Mouse (Mus musculus) liver, embryonic 16.5 days (tissue): ENCODE results near the gene Sec31a. TPM values are rescaled to one million over a fixed set of nuclear protein-coding genes. Genes with fewer than 3 reads are reported as not detected.
"Not testable (repeated sequence)": the region's sequence is repeated elsewhere in the genome, so short reads cannot be mapped to it uniquely, and the experiment has no call there.

ENCODE experiments used
- ATAC-seq: fragments of 200-750 bp; cut with Nextera tagmentation; 2 replicates; pipeline ENCODE4 v1.8.0; 2017; ENCODE audit warnings: low read depth, mild to moderate bottlenecking, moderate number of reproducible peaks, moderate library complexity
- H3K27ac ChIP-seq: fragments of 300-500 bp; sonication (generic); 2 replicates; pipeline ENCODE4 v1.5.1; 2014; ENCODE audit warnings: mild to moderate bottlenecking, low read length
- H3K27me3 ChIP-seq: fragments of 300-500 bp; sonication (generic); 2 replicates; pipeline ENCODE4 v1.6.1; 2014; ENCODE audit warnings: low read depth, low read length, mixed read lengths; ENCODE audit not compliant: control insufficient read depth, insufficient read depth
- H3K36me3 ChIP-seq: fragments of 300-500 bp; sonication (generic); 2 replicates; pipeline ENCODE4 v1.6.1; 2014; ENCODE audit warnings: mild to moderate bottlenecking; ENCODE audit not compliant: control insufficient read depth, insufficient read depth
- H3K4me1 ChIP-seq: fragments of 300-500 bp; sonication (generic); 2 replicates; pipeline ENCODE4 v1.6.1; 2014; ENCODE audit warnings: low read depth, low read length, mixed read lengths; ENCODE audit not compliant: control insufficient read depth
- H3K4me2 ChIP-seq: fragments of 300-500 bp; sonication (generic); 2 replicates; pipeline ENCODE4 v1.6.1; 2014; ENCODE audit warnings: low read depth, low read length, mixed read lengths
- H3K4me3 ChIP-seq: fragments of 300-500 bp; sonication (generic); 2 replicates; pipeline ENCODE4 v1.5.1; 2014; ENCODE audit warnings: low read depth, mild to moderate bottlenecking, low read length
- H3K9ac ChIP-seq: fragments of 300-500 bp; sonication (generic); 2 replicates; pipeline ENCODE4 v1.6.1; 2014; ENCODE audit warnings: low read depth, low read length
- H3K9me3 ChIP-seq: fragments of 300-500 bp; sonication (generic); replicated peaks from 2 replicates; pipeline ENCODE4 v1.6.1; 2016; ENCODE audit warnings: low read length; ENCODE audit not compliant: control insufficient read depth
- WGBS: fragments of 180-500 bp; shearing (Covaris S2); extraction: QIAGEN DNeasy Blood & Tissue Kit; methylation state at CpG from one replicate; pipeline ENCODE4 v1.1.7; 2014; ENCODE audit not compliant: insufficient replicate concordance; 5-methylcytosine and 5-hydroxymethylcytosine counted together
- polyA plus RNA-seq: library from polyadenylated mRNA; unstranded; fragments of >200 nt; fragmentation: Nextera tagmentation; extraction: Ambion mirVana; gene quantifications from 2 replicates; pipeline ENCODE4 v1.2.1, GENCODE M21; 2015

Sec31a gene
- polyA plus RNA-seq, 1 experiment from 2014 or later: 67.4 TPM

GRCm38 (mm10) chr5:100430076-100430390, 14.0 kb upstream of the Sec31a start:
- peak overlapping the region; percentile 90 for H3K4me3 ChIP-seq
- WGBS: 2% methylated on average over 11 of the region's 11 CpGs
- ATAC-seq: no peak
- no peaks in the 10 kb centered on the region for H3K27me3 ChIP-seq
- H3K36me3 ChIP-seq: peaks cover 18% of the 10 kb centered on the region
- peak overlapping the region; percentile 87 for H3K27ac ChIP-seq
- H3K9ac ChIP-seq: peak overlapping the region; percentile 82
- peaks cover 35% of the 10 kb centered on the region for H3K4me1 ChIP-seq
- H3K4me2 ChIP-seq: peak overlapping the region; percentile 99
- no peaks in the 10 kb centered on the region for H3K9me3 ChIP-seq

- H3K4me2 ChIP-seq: peak overlapping the region; percentile 99
Measured at GRCm38 (mm10) chr5:100429344-100430075, 13.5 kb upstream of the Sec31a start.

GRCm38 (mm10) chr5:100428734-100429343, 12.8 kb upstream of the Sec31a start:
- Histone ChIP-seq H3K27ac (peak overlapping the region; percentile 66), H3K36me3 (peaks cover 18% of the 10 kb centered on the region), H3K27me3 (no peaks in the 10 kb centered on the region), H3K4me1 (peaks cover 42% of the 10 kb centered on the region), H3K4me2 (peak overlapping the region; percentile 99), H3K4me3 (peak overlapping the region; percentile 90), H3K9me3 (no peaks in the 10 kb centered on the region), H3K9ac (peak overlapping the region; percentile 76)
- peak; percentile 35 for ATAC-seq
- WGBS: under 1% methylated on average over 20 of the region's 20 CpGs

More at GRCm38 (mm10) chr5:100429344-100430075, 13.5 kb upstream of the Sec31a start:
- Histone ChIP-seq H3K27me3 (no peaks in the 10 kb centered on the region), H3K36me3 (peaks cover 18% of the 10 kb centered on the region), H3K9ac (peak overlapping the region; percentile 82), H3K4me3 (peak overlapping the region; percentile 90), H3K27ac (peak overlapping the region; percentile 87), H3K9me3 (no peaks in the 10 kb centered on the region), H3K4me1 (peaks cover 39% of the 10 kb centered on the region)
- WGBS: under 1% methylated on average over 53 of the region's 53 CpGs
- peak; percentile 99 for ATAC-seq

DNA sequence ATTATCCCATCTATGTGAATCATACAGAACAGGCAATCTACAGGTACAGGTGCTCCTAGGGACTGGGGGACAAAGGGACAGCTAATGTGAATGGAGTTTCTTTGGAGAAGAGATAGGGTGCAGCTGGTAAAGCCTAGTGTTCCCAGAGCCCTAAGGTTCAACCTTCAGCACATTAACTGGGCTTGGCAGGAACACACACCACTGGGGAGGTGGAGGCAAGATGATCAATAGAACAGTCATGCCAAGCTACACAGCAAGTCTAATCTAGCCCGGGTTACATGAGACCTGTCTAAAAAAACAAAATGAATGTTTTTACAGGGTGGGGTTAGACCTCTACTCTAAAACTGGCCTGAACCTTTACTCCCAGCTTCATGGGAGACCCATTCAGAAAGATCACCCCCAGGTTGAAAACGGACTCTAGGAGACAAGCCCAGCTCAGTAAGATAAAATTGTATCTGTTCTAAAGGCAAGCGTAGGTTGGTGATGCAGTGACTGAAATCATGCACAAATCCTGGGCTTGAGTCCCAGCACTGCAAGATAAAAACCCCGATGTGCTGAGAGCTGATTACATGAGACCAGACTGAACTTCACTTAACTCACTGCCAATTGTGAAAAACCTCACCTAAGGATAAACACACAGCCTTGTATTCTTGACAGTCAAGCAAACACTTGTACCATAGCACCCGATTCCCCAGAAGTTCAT, 12.1 kb upstream of the Sec31a start:
- no peaks in the 10 kb centered on the region for H3K27me3 ChIP-seq
- no peak overlapping the region for H3K27ac ChIP-seq
- peak overlapping the region; percentile 99 for H3K4me2 ChIP-seq
- no peak for ATAC-seq
- H3K9ac ChIP-seq: peak overlapping the region; percentile 43
- H3K9me3 ChIP-seq: no peaks in the 10 kb centered on the region
- H3K4me1 ChIP-seq: peaks cover 42% of the 10 kb centered on the region
- H3K4me3 ChIP-seq: peak overlapping the region; percentile 90
- peaks cover 18% of the 10 kb centered on the region for H3K36me3 ChIP-seq
- WGBS: 4% methylated on average over 5 of the region's 5 CpGs

DNA sequence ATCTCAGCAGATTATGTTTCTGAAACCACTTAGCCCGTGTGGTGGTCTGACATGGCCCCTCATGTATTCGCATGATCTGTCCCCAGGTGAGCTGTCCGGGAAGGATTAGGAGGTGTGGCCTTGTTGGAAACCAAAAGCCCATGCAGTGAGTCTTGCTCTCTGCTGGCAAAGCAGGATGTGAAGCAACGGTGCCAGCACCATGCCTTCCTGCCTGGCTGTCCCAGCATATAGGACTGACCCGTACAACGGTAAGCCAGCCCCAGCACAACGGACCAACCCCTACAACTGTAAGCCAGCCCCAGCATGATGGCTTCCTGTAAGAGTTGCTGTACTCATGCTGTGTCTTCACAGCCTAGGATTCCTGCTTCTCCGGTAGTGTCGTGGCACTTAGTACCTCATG, 11.2 kb upstream of the Sec31a start:
- Histone ChIP-seq H3K9ac (no peak overlapping the region), H3K9me3 (no peaks in the 10 kb centered on the region), H3K27ac (no peak overlapping the region), H3K36me3 (peaks cover 26% of the 10 kb centered on the region), H3K4me1 (peaks cover 42% of the 10 kb centered on the region), H3K4me2 (peak overlapping the region; percentile 99), H3K4me3 (peak overlapping the region; percentile 90), H3K27me3 (no peaks in the 10 kb centered on the region)
- 38% methylated on average over 9 of the region's 9 CpGs for WGBS
- ATAC-seq: no peak

GRCm38 (mm10) chr5:100425823-100426222, 9.8 kb upstream of the Sec31a start:
- not testable (repeated sequence) for H3K9ac ChIP-seq, H3K4me3 ChIP-seq, H3K27me3 ChIP-seq, H3K9me3 ChIP-seq, H3K4me2 ChIP-seq, H3K27ac ChIP-seq, ATAC-seq
- peaks cover 33% of the 10 kb centered on the region for H3K36me3 ChIP-seq
- H3K4me1 ChIP-seq: peaks cover 40% of the 10 kb centered on the region
- 75% methylated on average over 2 of the region's 2 CpGs for WGBS

- Histone ChIP-seq H3K4me3 (no peak overlapping the region), H3K4me1 (peaks cover 30% of the 10 kb centered on the region), H3K27me3 (no peaks in the 10 kb centered on the region), H3K27ac (no peak overlapping the region), H3K9me3 (no peaks in the 10 kb centered on the region), H3K9ac (no peak overlapping the region), H3K4me2 (no peak overlapping the region), H3K36me3 (peaks cover 33% of the 10 kb centered on the region)
- ATAC-seq: no peak
- WGBS: 73% methylated on average over 3 of the region's 3 CpGs
Measured at GRCm38 (mm10) chr5:100424252-100424651, 8.2 kb upstream of the Sec31a start.

DNA sequence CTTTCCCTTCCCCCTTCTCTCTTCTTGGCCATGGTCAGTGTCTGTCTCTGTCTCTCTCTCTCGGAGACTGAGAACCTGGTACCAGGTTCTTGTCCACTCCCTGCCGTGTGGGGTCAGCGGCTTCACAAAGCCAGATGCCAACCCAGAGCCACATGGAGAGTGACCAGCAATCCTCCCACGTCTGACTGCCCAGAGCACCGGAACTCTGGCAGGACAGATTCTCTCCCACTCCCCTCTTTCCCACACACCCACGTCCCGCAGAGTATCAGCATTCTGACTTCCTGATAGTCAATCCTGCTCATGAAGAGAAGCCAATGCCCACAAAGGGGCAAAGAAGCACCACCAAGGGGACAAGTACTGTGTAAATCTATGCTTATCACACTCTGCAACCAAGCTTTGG, 7.6 kb upstream of the Sec31a start:
- 65% methylated on average over 7 of the region's 7 CpGs for WGBS

DNA sequence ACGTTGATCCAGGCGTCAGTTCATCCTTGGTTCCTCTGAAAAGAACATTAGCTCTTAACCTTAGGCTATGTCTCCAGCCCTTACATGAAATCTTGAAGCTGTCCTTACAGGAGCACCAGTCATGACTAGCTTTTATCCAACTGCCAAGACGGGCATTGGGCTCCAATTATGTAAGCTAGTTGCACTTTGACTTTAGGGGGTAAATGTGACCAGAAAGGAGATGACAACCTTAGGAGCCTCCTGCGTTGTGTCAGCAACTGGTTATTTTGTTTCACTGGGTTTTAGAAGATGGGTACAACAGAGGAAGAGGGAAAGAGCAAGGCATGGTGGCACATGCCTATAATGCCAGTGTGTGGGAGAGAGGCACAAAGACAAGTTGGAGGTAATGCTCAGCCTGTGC, 2.8 kb upstream of the Sec31a start:
- Histone ChIP-seq H3K9ac (no peak overlapping the region), H3K36me3 (peaks cover 16% of the 10 kb centered on the region), H3K4me3 (no peak overlapping the region), H3K27me3 (no peaks in the 10 kb centered on the region), H3K4me1 (peaks cover 12% of the 10 kb centered on the region), H3K27ac (no peak overlapping the region), H3K9me3 (no peaks in the 10 kb centered on the region), H3K4me2 (no peak overlapping the region)
- 71% methylated on average over 4 of the region's 4 CpGs for WGBS
- ATAC-seq: no peak

More for the DNA sequence above, 7.6 kb upstream of the Sec31a start:
- H3K27me3 ChIP-seq: no peaks in the 10 kb centered on the region
- no peak overlapping the region for H3K9ac ChIP-seq
- H3K4me3 ChIP-seq: no peak overlapping the region
- ATAC-seq: no peak
- H3K9me3 ChIP-seq: no peaks in the 10 kb centered on the region
- H3K27ac ChIP-seq: no peak overlapping the region
- H3K36me3 ChIP-seq: peaks cover 33% of the 10 kb centered on the region
- H3K4me1 ChIP-seq: peaks cover 28% of the 10 kb centered on the region
- no peak overlapping the region for H3K4me2 ChIP-seq
